Mouse (Mus musculus): ENCODE measurements around the gene Usp25.

Usp25 gene

DNA sequence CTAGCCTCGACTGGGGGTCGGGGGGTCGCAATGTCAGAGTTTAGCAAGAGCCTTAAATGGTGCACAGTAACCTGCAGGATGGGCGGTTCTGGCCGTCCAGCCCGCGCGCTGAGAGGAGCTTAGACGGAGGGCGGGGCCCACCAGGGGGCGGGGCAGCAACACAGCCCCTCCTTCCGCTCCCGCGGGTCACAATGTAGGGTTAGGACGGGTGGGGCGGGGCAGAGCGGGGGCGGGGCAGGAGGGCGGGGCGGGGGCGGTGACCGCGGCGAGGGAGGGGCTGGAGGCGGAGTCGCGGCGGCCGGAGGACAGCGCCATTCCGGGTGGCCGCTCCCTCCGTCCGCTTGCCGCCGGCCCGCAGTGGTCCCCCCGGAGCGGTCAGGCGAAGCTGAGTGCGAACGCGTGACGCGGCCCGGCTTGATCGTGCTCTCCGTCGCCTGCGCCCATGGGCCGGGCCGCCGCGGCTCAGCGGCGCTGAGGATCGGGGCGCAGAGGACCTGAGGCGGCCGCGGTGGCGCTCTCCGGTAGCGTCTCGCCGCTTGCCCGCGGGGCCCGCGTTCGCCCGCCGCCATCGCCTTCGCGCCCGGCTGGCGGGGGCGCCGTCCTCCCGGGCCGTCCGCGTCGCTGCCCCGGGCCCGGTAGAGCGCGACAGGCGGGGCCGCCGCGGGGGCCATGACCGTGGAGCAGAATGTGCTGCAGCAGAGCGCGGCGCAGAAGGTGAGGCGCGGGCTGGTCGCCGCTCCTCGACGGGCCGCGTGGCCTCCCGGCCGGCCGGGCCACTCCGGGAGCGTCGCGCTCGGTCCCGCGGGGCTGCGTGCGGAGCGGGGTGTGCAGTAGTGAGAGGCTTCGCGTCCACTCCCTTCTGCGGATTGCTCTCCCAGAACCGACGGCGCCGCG, at the start of gene Usp25:
Gene Usp25 (plus strand): TSS at position 280 of the 894 bp plus-strand sequence.
- peak; percentile 94 for DNase-seq (ENCODE audit: low read depth)

DNA sequence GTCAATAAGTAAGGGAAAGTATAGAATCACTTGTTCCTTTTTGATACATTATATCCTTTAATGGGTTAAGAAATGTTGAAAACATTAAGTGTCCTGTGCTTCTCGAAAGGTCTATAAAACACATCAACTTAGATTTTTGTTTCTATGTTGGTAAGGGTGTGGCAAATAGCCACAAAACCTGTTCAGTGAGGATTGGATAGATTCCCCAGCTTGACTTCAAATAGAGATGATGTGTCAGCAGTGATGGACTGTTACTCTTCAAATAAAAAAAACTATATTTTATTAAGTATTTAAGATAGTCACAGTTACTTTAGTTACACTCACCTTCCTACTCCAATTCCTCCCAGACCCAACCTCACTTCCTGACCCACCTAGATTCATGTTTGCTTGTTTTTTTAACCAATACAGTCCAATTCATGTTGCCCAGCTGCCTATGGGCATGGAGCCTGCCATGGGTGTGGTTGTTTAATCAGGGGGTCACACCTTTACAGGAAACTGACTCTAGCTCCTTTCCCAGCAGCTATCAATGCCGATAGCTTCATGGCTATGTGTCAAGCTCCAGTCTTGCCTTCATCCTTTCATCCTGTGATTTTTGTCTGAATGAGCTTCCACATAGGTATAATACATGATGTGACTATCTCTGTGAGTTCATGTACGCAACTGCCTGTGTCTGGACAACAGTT, 45.8 kb upstream of the Usp25 start:
- DNase-seq (ENCODE audit: low read depth): no peak

GRCm38 (mm10) chr16:76971211-76971610, 42.3 kb upstream of the Usp25 start:
- no peak for DNase-seq (ENCODE audit: low read depth)

DNA sequence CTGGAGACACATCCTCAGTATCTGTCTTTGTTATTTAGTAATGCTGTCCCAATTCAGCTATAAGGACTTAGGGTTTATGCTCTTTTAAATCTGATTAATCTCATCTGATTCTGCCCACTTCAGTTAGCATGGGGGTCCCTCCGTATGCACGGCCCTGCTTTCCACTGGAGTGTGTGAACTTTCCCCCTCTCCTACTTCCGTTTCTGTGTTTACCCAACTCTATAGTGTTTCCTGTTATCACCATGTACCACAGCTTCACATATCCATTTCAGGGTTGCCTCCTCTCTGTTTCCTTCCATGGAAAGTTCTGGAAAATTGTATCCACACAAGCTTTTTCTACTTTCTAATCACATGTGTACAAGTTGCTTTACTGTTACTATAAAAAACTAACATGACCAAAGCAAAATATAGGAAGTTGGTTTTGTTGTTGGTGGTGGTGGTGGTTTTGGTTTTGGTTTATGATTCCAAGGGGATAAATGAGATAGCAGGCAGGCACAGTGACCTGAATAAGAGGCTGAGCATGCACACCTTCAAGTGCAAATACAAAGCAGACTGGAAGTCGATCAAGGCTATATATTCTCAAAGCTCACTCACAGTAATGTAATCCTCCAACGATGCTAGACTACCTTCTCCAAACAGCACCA, 36.6 kb upstream of the Usp25 start:
- no peak for DNase-seq (ENCODE audit: low read depth)

GRCm38 (mm10) chr16:76983696-76984095, 29.8 kb upstream of the Usp25 start:
- DNase-seq (ENCODE audit: low read depth): no peak

DNA sequence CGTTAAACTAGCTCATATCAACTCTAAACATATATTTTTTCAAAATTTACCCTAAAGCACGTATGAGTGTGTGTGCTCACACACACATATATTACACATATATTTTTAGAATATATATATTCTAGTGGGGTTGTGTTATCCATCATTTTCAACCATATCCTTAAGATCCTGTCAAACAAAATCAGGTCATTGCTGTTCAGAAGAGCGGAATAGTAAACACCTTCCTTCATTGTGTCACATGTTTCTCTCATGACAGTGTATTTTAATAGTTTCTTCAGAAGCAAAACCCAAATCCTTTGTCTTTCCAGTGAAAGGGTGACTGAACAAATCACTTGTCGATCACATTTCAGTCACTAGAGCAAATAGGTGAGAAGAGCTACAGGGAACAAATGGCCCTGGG, 25.8 kb upstream of the Usp25 start:
- no peak for DNase-seq (ENCODE audit: low read depth)

DNA sequence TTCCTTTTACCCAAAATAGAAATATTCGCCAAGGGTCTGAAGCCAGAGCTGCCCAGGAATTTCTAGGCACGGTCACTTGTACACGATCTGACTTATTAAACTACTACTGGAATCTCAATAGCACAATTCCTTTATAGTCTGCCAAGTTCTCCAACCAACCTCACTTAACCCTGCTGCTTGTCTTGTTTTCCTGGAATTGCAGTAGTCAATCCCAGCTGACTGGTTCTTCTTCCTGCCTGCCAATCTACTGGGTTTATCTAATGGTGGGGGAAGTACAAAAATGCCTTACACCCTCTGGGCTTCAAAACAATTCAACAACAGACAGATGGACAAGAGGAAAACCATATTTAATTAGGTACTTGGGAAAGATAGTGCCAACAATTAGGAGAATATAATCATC, 9.6 kb upstream of the Usp25 start:
- DNase-seq (ENCODE audit: low read depth): no peak

DNA sequence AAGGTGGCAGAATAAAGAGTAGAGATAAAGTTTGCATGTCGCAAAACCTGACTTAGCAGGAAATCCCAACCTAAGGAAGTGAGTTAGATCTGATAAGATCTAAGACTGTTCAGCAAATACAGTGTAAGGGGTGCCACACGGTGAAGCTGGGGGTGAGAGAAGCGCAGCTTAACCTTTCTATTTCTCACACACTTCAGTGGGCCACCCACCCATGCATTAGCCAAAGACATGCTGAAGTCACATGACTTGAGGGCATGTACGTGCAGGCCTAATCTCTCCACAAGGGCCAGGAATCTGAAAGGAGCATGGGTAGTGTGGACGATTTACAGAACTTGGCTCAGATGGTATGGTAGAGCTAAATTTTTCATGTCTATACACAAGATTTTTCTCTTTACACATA, 4.3 kb upstream of the Usp25 start:
- peak; percentile 36 for DNase-seq (ENCODE audit: low read depth)

DNA sequence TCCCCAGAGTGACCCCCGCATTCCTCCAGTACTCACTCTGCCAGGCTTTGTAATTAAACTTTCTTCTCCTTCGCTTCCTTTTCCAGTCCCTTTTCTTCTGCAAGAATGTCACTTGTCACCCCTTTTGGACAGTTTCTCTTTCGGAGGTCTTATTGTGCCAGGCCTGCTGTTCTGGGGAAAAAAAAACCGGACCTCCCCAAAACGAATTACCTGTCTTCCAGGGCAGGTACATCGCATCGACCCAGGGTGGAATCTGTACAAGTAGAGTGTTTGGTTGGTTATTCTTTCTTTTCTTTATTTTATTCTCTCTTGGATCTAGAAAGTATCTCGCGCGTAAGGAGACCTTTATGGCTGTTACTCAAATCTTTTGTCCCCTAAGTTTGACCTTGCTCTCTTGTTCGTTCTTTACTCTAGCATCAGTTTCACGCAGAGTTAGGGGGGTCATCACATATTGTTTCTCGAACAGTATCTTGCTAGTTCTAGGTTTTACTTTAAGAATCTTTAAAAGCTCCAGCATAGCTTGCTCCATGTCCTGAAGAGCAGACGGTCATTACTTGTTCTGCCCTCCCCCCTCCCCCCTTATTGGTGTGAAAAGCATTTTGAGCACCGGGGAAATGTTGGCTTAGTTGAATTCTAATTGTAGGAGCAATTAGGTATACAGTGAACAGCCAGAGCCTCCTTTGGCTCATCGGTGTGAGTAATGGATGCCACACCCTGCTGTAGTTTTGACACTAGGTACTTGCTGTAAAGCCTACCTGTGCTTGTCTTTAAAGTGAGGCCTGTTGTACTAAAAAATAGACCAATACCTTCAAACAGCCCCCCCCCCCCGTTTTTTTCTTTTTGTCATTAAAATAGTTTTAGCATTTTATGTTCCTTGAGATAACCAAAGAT, 1.1 kb downstream of the Usp25 start:
- peak; percentile 55 for DNase-seq (ENCODE audit: low read depth)

DNA sequence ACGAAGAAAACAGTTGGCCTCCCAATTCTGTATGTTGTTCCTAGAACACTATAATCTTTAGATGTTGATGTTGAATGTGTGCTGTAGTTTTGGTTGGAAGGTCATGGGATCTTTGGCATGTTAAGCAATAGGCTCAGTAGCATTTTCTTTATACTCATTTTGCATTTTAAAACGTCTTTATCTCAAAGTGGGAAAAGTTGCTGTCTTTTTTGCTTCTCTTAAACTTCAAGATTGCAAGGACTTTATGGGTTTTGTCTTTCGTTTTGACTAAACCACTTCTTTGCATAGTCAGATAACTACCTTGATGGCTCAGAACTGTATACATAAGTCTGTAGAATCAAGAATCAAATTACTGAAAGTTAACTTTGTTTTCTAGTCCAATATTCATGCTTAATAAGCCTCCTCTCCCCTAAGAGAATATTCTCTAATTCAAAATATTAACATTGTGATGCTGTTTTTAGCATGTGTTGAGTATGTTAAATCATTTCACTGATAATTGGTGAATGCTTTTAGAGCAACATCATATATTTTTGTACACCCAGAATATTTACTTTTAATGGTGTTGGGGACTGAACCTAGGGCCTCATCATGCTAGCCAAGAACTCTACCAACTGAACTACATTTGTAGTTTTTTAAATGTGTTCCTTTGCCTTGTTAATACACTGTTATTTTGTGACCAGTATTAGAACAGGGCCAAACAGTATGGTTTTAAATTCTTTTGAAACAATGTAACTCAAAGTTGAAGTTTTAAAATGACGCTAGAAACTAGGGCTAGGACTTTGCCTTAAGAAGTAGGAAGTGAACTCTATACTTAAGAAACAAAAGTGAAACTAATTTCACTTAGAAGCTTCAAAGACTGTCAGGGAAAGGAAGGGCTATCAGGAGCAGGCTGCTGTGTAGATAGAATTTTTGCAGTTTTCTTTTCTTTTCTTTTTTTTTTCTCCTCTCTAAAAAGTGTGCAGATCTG, 2.2 kb downstream of the Usp25 start:
- peak; percentile 76 for DNase-seq (ENCODE audit: low read depth)

- DNase-seq (ENCODE audit: low read depth): no peak
Observed at GRCm38 (mm10) chr16:77017931-77018330, 4.4 kb downstream of the Usp25 start.

DNA sequence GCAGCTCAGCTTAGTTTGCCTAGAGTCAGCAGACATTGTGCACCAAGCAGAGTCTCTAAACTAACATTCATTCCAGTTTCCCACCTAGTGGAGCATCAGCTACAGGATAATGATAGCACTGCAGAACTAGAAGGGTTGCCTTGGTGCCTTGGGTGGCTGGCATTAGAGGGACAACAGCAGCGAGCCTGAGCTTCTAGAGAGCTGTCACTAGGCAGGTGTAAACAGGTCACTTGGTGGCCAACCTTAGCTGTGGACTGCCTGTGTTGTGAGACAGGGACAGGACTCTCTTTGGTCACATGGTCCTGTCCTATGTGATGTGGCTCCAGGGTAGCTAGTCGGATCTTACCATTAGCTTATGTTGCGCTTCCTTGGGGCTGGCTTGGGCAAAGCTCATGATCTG, 6.7 kb downstream of the Usp25 start:
- no peak for DNase-seq (ENCODE audit: low read depth)

DNA sequence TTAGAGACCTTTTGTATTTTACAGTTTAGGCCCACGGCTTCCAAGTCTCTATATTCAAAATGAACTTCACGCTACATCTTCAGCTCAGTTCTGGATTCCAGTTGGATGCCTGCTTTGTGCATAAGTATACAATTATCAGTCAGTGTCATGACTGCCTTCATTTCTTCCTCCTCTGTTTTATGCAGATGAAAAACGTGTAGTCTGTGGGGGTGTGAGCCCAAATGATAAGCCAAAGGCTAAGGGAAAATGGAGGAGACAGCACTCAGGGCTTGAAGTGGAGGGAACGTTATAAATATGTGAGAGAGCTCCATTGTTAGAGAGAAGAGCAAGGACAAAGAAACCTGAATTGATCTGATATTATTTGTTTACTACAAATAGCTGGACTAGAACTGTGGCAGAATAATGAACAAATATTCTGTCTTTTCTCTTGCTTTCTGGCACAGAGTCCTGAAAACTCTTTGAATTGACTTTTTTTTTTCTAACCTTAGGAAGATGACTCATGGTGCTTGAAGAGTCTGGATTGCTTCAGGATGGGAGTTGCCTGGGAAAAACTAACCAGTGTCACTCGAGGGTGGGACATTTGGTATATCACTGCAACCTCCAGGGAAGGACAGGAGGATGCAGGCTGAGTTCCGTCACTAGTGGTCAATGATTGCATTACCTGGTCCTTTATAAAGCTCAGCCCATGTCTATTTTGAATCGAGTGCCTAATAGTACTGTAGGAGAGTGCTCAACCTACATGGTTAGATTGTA, 10.3 kb downstream of the Usp25 start:
- no peak for DNase-seq (ENCODE audit: low read depth)

GRCm38 (mm10) chr16:77026099-77026498, 12.6 kb downstream of the Usp25 start:
- no peak for DNase-seq (ENCODE audit: low read depth)

DNA sequence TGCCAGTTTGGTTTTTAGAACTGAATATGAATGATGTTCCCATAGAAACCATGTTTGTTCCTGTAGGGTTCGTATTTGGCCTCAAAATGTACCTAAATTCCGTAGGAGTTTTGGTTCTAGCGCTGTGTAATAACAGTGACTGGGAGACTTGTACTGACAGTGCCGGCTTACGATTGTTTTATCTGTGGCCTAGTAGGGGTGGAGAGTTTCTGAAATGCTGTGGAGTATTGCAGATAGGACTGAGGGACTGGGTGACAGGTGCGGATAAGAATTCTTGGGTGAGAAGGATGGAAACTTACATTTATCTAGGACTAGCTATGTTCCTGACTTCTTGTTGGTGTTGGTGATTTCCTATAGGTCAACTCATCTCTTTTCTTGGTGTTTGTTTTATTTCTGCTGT, 13.4 kb downstream of the Usp25 start:
- DNase-seq (ENCODE audit: low read depth): no peak

DNA sequence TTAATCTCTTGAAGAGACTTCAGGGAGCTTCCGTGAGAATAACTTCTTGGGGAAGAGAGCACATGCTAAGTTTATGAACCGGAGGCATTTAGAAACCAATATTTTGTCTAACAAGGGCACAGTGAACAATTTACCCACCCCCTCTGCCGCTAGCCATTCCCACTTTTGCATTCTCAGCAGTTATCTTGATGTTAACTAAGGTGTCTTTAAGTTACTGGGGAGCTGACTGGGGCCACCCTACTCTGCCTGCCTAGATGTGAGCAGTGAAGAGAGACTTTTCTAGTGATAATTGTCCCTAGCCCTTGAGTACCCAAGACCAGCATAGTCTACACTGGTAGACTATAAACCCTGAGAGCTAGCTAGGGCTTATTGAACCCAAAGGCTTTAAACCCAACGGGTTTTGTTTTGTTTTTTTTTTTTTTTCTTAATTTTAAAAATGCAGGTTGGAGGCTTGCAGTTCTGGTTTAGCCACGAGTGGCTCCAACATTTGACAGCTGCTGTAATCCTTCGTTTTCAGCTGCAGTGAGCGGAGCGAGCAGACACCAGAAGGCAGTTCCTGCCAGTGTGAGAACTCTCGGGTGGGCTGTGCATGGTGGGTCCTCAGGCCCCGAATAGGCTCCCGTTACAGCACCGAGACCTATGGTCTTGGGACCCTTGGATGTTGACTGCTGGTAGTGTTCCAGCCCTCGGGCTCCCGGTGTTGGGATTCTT, 14.6 kb downstream of the Usp25 start:
- DNase-seq (ENCODE audit: low read depth): no peak

- no peak for DNase-seq (ENCODE audit: low read depth)
Observed at GRCm38 (mm10) chr16:77028687-77029417, 15.3 kb downstream of the Usp25 start.

- DNase-seq (ENCODE audit: low read depth): no peak
Observed at GRCm38 (mm10) chr16:77030435-77030834, 16.9 kb downstream of the Usp25 start.

GRCm38 (mm10) chr16:77034329-77034728, 20.8 kb downstream of the Usp25 start:
- DNase-seq (ENCODE audit: low read depth): no peak
